Mouse (Mus musculus) cerebellum, postnatal 36 days (tissue): ENCODE measurements around the gene Cog7.

ENCODE experiments used
- DNase-seq, 2 experiments: peaks; one replicate each; pipeline ENCODE4 v3.0.0; 2021 to 2022; ENCODE audit warnings: mixed read lengths in 2 of 2

The Cog7 gene

DNA sequence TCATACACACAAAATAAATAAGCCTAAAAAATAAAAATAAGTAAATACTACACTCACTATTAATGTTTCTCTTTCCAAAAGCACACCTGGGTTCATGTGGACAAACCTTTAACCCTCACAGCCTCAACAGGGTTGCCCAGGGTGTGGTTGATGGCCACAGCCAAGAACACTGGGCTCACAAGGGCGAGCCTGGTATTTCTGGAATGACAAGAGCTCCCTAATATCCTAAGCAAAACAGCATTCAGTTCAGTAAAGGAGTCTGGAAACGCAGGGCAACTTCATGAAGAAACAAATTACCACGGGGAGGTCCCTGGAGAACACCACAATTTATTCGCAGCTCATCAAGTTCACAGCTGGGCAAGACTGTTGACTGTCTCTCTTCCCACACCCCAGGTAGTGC is 34.0 kb downstream of the Cog7 start:
- no peak for DNase-seq

DNA sequence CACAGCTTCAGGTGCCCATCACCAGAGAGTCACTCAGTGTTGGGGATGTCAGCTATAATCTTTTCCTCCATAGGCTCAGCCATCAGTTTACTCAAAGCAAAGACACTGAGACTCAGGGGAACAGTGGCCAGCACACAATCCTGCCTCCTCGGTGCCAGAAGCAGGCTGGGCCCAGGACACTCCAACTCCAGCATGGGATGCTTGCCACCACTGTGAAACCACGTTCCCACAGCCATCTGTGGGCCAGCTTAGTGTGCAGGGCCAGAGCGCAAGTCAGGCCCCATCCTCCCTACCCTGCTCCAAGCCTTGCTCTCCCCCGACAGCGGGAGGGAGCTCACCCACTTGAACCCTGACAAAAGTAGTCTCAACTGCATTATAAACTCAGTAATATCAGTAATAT is 35.3 kb downstream of the Cog7 start:
- DNase-seq = peak; percentile 49 to 61

DNA sequence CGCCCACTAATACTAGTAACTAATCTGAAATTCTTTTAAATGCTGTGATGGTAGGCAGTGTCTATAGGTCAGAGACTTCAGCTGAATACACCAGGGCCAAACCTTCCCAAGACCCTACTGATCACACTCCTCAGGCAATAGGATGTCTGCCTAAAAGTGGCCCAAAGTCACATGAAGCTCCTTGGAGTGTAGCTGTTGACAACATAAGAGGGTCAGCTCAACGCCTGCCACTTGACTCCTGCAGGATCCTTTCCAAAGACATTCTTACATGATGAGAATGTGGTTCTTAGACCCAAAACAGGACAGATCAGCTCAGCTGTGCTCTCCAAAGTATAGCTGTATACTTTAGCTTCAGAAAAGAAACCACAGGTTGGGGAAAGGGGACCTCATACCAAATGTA is 39.1 kb downstream of the Cog7 start:
- DNase-seq = no peak

DNA sequence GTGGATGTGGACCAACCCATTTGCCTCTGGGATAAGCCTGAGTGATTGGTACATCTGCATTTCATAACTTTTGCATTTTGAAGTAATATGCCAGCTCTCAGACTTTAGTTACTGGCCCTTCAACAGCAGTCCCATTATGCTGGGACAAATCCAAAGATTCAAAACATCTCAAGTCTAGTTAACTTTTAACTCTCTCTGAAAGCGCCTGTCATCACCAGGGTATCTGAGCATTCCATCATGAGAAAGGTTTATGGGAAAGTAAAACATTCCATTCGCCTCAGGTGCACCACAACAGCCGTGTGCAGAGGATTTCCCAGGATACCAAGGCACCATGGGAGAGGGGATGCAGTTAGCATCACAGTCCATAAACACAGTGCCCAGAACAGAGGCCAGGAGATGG is 39.9 kb downstream of the Cog7 start:
- DNase-seq = no peak

DNA sequence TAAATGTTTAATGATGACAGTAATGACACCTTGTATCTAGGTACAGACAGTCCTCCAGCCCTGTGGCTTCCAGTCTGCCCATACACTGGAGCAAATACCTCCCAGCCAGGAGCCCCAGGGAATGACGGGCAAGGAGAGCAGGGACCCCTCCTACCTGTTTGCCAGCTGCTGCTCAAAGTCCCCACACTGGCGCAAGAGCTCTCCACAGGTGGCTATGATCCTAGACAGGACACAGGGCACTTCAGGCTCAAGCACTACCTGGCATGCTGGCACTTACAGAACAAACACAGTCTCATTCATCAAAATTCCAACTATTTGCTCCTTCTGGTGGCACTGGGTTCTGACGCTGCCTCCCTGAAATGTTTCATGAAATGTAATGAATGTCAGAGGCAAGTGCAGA is 40.5 kb downstream of the Cog7 start:
- DNase-seq = no peak

DNA sequence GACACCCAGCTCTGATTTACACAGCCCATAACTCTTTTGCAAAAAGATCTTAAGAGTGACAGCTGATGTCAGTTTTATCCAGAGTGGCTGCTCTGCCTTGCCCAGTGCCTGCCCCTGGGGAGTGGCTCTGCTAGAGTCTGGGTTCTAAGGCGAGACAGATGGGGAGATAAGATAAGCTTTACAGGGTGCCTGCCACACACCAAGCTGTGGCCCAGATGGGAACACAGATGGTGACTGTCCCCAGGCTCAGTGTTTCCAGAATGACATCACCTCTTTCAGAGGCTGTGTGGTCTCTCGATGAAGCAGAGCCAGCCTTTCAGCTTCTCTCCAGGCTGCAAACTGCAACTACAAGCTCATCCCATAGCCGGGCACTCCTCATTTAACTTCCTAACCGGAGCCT is 41.8 kb downstream of the Cog7 start:
- peak; percentile 87 to 89 for DNase-seq

DNA sequence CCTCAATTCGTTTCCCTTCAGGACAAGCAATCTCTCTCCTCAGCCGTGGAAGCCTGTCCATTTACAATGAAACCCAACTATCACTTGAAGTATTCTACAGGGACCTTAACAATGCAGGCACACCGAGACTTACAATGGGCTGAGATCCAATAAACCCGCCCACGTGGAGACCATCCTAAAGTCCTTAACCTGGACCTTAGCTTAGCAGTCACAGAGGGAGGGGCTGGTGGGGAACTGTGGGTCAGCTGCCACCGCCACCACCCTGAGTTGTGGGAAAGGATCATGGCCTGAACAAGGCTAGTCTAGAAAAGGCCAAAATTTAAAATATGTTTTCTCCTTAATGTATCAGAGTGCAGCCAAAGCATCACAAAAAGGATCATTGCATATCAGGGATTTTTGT is 42.3 kb downstream of the Cog7 start:
- DNase-seq = peak in 1 of 2 experiments; percentile 40

DNA sequence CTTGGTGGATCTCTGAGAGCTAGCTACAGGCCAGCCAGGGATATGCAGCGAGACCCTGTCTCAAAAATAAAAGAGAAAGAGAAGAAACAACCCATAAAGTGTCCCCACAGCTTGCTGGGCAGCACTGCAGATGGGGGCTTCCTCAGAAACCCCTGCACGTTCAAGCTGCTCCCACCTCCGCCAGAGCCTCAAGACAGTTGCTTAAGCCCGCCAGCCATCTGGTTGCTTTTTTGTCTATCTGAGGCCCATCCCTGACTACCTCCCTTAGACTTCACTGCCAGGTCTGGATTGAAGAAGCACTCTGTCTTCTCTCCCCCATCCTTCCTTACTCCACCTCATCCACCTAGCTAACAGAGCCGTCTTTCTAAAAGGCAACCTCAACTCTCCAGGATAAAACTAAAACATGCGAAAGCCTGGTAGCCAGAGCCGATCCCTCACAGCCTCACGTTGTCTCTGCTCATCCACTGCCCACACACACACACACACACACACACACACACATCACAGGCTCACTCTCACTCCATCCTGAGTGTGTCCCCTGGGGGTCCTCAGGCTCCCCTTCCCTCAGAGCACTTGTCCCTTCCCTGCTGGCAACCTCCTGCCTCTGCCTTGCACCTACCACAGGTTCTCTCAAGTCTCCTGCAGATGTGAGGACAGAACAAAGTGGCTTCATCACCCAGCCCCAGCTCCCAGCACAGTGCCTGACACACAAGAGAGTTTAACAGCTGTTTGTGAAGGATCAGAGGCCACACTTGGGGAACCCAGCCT is 43.2 kb downstream of the Cog7 start:
- DNase-seq = peak in 1 of 2 experiments; percentile 33

DNA sequence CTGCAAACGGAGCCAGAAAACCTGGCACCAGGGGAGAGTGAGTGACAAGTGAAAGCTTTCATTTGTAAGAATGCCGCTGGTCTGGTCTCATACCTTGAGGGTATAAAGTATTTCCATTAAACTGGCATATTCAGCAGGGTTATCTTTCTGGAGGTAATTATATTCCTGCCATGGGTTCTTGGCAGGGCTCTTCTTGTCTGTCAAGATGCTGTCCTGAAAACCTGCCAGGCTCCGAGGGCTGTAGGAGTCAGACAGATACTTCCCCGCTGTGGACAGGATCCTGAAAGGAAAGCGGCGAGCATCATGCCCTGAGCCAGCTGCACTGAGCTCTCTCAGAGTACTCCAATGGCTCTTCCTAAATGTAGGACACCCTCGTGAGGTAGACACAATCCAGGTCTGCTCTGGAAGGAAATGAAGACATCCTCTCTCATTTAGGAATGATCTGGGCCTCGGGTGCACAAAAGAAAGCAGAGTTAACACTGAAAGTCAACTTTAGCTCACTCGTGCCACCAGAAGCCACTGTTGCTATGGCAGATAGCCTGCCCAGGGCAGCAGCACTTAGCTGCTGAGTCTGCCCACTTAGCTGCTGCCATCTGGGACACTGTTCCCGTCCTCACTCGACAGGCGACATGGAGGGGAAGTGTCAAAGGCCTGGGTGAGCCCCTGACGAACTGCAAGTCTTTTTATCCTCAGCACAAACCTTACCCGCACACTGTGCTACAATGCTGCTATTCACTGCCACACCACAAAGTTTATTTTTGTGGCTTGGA is 44.5 kb downstream of the Cog7 start:
- DNase-seq = peak; percentile 87 to 90

DNA sequence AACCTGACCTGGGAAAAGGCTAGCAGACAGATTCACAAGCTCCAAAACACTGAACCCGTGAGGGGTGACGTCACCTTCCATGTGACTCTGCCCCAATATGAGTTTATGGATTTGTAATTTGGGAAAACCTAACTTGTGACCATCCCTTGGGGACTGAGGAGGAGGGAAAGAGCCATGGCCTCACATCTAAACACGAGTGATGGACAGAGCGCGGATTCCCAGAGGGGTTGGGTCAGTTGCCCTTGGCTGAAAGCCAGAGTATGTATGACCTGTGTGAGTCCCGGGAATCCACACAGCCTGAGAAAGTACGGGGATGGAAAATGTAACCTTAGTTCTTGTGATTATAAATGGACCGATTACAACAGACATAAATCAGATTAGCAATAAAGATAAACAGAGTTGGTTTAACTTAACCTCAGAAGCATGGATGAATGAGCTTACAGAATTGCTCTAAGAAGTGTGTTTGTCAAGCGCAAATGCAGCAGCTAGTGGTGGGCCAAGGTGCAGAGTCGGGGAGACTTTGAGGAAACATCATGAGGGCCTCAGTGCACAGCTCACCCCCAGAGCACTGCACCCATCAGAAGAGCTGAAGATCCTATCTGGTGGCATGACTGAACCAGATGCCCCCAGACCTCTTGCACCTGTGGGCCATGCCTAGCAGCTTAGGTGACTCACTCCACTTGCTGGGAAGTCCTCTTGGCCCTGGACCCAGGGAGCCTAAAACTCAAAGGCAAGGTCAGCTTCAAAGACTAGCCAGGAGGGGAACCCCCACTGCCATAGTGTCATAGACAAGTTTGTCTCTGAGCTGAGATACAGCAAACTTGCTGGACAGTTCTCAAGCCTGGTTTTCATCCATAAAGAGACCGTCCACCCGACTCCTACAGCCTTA is 45.4 kb downstream of the Cog7 start:
- DNase-seq = no peak

DNA sequence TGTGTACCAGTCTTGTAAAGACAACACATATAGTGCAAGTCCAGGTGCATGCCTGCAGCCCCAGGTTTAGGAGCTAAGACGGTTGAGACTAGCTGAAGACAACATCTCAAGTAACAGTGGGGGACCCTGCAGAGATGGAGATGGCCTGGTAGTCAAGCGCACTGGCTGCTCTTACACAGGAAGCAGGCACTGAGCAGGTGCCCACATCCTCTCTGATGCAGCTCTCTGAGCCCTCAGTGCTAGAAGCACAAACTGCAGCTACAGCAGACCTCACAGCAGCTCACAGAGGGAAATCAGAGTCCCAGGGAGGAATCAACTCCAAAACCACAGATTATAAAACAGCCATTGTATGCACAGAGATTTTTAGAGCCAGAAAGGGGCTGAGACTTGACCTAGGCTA is 47.2 kb downstream of the Cog7 start:
- DNase-seq = no peak

DNA sequence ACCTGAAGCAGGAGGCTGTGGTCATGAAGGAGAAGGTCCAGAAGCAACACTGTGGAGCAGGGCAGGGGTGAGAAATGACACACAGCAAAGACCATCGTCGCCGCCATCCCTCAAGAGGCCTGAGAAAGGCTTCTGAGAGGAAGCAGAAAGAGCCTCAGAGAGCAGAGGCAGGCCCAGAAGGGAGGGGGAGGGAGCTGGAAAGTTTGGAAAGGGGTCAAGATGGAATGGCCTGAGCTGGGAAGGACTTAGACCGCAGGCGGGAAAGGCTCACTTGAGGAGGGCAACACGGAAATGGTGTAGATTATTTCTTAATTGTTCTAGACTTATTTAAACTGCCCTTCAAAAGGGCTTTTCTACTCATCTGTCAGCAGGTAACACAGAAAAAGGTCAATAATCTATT is 47.8 kb downstream of the Cog7 start:
- no peak for DNase-seq

DNA sequence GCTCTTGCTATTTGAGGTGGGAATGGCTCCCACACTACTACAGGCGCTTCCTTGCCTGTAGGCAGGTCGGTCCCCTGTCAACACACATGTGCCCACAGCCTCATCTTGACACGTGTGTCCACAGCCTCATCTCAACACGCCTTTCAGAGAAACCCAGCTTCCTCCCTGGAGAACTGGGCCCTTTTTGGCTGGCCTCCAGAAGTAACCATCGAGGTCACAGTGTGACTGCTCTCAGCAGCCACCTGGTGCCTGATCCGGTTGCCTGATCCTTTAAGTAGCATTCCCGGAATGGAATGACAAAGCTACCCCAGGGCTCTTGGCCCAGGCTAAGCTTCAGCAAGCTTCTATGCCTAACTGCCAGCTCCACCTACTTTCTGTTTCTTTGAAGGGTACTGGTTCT is 50.3 kb downstream of the Cog7 start:
- DNase-seq = peak; percentile 69 to 72

DNA sequence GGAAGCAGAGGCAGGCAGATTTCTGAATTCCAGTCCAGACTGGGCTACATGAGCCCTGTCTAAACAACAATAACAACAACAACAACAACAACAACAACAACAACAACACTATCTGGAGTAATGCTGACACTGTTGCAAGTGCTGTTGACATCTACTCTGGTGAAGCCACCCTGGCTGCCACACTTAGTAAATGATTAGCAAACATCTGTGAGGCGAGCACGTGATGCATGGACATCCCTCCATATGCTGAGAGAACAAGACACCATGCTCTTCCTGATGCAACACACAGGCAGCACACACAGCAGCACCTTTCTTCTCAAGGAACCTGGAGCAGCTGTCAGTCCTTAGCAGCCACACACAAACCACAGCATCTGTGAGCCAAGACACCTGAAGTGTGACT is 53.6 kb downstream of the Cog7 start:
- no peak for DNase-seq

DNA sequence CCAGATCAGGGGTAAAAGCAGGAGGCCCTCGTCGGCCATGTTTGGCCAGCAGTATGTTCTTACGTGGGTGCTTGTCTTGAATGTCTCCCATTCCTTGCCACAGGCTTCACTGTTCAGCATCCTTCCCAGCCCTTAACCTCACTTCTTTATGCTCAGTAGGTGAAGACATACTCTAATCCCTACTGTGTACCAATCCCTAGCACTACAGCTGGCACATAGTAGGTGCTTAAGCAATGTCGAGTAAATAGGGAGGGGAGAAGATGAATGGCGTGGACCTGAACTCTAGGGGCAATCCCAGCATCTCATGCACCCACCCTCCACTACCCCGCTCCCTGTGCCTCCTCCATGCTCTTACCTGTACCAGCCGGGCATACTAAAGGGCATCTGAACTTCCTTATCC is 57.1 kb downstream of the Cog7 start:
- DNase-seq = no peak

DNA sequence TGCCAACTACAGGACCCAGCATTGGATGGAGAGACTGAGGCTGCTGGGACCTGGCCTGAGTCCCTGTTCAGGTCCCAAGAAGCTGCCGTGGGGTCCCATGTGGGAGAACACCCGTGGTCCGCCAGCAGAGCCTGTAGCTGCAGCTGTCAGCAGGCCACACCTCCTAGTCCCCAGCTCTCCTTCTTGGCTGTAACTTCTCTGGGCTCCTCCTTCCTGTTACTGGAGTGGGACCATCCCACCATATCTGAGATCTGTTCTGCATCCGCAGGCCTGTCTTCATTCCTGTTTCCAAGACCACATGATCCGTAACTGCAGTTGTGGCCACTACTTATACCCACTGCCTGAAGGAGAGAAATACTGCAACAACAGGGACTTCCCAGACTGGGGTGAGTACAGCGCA is 67.6 kb downstream of the Cog7 start:
- no peak for DNase-seq

DNA sequence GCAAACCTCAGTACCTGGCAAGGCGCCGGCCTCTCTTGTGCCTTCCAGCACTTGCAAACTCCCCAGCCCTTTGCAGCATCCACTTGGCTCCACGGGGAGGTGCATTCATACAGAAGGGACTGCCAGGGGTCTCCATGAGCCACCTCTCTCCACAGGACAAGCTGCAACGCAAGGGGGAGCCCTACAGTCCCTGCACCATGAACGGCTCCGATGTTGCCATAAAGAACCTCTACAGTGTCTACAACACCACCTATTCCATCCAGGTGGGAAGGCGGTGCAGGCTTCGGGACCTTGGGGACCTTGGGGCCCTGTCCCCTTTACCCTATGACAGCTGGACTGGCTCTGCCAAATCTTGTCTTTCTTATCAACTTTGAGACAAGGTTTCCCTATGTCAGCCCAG is 69.3 kb downstream of the Cog7 start:
- no peak for DNase-seq

DNA sequence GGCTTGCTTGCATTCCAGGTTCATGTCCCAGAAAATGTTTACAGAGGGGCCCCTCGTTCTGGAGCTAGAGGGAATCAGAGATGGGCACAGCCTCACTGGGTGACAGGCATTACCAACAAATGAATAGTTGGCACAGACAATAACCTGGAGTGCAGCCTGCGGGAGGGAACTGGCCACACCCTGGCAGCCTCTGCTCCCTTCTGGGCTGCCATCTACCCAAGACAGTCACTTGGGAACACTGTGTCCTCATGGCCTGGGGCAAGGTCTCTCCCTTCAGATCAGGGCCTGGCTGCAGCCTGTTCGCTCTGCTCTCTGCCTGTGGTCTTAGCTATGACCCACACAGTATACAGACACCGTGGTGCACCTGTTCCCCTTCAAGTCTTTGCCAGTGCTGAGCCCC is 74.6 kb downstream of the Cog7 start:
- no peak for DNase-seq

DNA sequence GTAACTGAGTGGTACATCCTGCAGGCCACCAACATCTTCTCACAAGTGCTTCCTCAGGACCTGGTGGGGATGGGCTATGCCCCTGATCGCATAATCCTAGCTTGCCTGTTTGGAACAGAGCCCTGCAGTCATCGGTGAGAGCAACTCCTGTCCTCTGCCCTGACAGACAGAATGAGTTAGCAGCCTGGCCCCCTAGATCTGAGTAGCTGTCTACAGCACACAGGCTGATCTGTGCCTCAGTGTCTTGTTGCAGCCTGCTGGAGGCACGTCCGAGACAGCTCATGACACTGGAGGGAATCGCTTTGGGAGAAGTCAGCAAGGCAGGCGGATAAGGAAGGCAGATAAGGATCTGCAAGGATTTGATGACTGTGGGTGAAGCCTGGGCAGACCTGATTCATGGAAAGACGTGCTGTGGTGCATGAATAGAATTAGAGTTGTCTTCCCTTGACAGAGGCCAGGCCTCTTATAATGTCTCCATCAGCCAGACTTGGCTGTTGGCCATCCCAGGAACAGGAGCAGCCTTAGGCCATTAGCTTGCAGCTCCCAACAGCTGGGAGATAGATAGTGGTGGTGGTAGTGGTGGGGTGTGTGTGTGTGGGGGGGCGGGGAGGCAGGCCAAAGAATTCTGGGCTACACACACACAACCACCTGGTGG is 78.6 kb downstream of the Cog7 start:
- DNase-seq = no peak

DNA sequence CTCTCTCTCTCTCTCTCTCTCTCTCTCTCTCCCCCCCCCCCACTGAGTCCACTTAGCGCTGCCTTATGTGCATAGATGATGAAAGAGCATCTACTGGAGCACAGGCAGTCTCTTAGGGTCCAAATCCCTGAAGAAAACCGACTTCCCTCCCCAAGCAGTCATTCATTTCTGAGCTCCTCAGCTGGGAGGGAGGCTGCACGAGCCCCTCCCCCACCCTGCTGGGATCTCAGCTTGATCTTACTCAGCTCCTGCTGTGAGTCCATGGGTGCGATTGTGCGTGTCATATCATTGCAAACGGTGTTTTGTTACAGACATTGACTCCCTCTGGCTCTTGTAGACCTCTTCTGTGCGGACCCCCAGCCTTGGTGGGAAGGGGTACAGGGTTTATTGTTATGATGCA is 81.6 kb downstream of the Cog7 start:
- no peak for DNase-seq

DNA sequence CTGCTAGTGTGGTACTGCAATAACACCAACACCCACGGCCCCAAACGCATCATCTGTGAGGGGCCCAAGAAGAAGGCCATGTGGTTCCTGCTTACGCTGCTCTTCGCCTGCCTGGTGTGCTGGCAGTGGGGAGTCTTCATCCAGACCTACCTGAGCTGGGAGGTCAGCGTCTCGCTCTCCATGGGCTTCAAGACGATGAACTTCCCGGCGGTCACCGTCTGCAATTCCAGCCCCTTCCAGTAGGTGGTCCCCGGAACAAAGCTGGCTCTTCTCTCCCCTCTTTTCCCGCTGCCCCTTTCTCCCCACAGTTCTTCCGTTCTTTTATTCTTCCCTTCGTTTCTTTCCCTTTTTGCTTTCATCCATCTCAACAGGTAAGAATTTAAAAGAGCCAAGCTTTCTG is 82.2 kb downstream of the Cog7 start:
- DNase-seq = peak; percentile 72 to 75

DNA sequence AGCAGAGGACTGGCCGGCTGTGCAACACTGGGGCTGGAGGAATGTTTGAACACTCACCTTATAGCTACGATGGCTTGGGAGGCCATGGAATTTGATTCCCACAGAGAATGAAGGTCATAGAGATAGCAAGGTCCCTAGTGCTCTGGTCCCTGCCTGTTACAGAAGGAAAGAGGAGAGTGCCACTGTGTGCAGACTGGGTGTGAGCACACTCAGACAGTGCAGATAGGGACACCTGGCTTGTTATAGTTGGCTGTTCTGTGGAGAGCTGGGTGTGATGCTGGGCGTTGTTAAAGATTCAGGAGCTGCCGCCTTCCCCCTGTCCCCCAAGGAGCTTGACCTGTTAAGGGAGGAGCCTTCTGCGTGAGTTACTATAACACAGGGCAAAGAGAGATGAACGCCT is 84.8 kb downstream of the Cog7 start:
- DNase-seq = no peak
